Mouse (Mus musculus) spleen, embryonic (tissue): ENCODE measurements around the gene Tlnrd1.
"Not testable (repeated sequence)": the region's sequence is repeated elsewhere in the genome, so short reads cannot be mapped to it uniquely, and the experiment has no call there.

Experiments used
- CTCF ChIA-PET: fragments of 350-600 bp; sonication (Branson Sonifier 250); formaldehyde crosslinking; loops from one replicate; lab custom pipeline; 2022; lab: Charles Lee

The Tlnrd1 gene

DNA sequence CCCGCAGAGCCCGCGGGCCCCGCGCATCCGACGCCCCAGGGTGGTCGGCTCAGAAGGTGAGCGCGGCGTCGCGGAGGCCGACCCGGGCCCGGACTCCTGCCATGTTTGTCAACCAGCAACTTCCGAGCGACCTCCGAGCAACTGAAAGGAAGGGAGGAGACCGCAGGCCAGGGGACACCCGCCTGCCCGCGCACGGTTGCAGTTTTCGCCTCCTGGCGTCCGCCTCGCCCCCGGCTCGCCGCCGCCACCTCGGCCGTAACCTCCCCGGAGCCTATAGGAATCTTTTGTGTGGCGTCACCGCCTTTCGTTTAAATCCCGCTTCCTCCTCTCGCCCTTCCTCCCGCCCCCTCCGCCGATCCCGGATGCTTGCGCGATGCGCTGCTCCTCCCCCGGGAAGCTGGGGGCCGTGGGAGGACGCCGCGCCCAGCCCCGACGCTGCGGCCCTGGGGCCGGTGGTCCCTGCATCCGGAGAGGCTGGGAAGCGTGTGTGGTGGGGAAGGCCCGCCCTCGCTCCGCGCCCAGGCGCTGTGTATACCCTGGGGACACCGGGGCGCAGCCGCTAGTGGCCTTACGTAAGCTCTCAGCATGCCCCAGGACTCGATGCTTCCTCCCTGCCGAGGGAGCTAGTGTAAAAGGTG lies at the start of gene Tlnrd1, which contains the start of gene Mesd:
Gene Tlnrd1, minus strand, starts transcription at position 285 of the 638 bp plus-strand sequence.
Gene Mesd, plus strand, starts transcription at position 446 of the 638 bp plus-strand sequence.
- CTCF ChIA-PET, result no interaction called here

DNA sequence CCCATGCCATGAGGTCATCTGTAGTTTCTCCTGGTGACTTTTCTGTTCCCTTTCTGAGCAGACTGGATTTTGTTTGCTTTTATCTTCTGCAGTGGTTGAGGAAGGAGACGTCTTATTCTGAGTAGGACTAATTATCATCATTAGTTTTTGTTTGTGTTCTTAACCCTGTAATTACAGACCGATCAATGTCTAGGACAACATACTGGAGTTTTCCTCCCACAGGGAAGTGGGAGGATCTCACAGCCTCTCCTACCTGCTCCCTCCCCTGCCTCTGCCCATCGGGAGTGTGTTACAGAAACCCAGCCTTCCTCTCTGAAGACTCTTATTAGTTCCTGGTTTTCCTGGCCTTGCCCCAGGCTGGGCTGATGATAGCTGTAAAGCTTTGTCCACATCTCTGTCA lies 37.5 kb upstream of the Tlnrd1 start:
- CTCF ChIA-PET, result no interaction called here

DNA sequence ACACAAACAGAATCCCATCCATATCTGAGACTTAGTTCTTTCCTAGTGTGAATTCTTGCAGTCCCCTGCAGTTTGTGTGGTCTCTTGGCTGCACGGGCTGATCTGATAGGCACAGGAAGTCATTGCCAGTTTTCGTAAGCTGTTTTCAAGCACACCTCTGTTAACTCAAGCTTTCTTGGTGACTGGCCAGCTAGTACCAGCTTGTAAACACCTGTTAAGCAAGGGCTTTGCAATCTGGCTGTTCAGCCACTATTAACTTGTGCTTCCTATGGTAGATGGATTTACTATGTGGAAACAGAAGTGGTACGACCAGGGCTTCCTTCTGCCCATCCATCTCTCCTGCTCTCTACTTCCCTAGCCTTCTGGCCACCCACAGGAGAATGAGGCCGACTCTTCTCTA lies 36.1 kb upstream of the Tlnrd1 start:
- CTCF ChIA-PET, result no interaction called here

DNA sequence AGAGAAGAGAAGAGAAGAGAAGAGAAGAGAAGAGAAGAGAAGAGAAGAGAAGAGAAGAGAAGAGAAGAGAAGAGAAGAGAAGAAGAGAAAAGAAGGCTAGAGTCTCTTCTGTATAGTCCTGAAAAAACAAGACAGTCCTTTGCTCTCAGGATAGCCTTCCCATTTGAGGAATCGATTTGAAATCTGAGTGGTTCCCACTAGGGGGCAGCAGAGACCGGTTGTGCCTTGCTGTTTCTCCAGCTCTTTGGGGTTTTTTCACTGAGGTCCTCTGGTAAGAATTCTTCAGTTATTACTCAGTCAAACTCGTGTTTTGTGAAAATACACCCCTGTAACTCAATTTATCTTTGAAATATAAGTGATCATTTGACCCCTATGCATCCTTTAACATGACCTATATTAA lies 30.5 kb upstream of the Tlnrd1 start:
- CTCF ChIA-PET, result no interaction called here

DNA sequence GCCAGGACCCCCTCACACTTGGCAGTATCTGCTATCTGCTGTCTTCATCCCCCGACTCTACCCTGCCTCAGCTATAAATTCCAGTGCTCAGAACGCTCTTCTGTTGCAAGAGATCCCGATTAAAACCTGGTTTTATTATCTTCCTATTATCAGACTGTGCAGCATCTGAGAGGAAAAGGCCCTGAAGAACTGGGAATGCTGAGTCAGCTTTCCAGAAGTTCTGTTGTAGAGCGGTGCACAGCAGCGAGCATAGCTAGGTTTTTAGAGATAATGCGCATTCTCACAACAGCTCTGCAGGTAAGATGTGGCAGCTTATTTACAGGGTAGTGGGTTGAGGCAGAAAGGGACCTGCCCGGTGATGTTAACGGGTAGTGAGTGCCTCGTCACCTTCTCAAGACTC lies 29.9 kb upstream of the Tlnrd1 start:
- CTCF ChIA-PET, result interaction anchor here (0.7 to 1.4 kb wide), 2 partner anchors 215 to 442 kb away, joined by 3 to 4 read pairs; no protein-coding TSS in a partner anchor

DNA sequence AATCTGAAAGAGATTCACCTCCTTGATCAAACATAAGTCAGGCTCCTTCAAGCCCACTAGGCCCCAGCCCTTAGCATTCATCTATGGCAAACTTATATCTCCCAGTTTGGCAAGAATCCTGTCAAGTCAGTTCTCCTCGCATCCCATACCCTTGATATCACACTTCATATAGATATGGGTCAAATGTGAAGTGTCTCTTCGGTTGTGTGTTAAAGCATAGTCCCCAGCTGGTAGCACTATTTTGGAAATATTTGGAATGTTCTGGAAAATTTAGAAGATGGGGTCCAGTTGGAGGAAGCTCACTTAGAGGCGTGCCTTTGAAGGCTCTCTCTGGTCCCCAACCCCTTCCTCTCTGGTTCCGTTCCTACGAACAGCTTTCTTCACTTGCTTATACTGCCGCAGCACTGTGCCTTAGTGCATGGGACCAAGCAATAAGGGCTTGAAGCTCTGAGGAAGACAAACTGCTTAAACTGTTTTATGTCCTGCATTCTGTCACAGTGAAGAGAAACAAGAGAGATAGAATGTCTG lies 29.4 kb upstream of the Tlnrd1 start:
- CTCF ChIA-PET, result interaction anchor here (0.7 to 1.4 kb wide), 2 partner anchors 215 to 443 kb away, joined by 3 to 4 read pairs; no protein-coding TSS in a partner anchor

DNA sequence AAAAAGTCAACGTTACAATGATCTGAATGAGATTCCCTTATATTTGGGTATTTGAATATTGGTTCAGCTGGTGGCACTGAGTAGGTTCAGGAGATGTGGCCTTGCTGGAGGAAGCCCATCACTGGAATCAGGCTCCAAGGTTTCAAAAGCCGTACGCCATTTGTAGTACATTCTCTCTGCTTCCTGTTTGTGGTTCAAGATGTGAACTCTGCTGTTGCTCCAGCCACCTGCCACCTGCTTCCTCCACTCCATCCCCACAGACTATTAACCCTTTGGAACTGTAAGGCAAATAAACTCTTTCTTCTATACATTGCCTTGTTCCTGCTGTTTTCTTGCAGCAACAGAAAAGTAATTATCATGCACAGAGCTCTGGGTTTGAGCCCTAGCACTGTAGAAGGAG lies 27.8 kb upstream of the Tlnrd1 start:
- CTCF ChIA-PET, result no interaction called here

DNA sequence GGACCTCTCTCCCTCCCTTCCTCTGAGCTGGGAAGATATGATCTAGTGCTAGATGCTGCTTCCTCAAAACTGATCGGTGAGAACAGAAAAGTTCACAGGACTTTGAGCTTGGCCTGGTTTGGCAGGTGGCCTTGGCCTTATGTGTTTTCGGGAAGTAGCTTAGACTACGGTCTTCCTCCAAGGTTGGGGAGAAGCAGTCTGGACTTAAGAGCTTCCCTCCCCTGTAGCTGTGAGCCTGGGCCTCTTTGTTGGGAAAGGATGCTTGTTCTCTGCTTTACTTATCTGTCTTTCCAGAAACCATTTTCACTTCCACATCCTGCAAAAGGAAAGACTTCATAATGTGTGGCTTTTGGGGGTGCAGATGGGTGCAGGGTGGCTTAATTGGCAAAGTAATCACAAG lies 20.7 kb upstream of the Tlnrd1 start:
- CTCF ChIA-PET, result no interaction called here

DNA sequence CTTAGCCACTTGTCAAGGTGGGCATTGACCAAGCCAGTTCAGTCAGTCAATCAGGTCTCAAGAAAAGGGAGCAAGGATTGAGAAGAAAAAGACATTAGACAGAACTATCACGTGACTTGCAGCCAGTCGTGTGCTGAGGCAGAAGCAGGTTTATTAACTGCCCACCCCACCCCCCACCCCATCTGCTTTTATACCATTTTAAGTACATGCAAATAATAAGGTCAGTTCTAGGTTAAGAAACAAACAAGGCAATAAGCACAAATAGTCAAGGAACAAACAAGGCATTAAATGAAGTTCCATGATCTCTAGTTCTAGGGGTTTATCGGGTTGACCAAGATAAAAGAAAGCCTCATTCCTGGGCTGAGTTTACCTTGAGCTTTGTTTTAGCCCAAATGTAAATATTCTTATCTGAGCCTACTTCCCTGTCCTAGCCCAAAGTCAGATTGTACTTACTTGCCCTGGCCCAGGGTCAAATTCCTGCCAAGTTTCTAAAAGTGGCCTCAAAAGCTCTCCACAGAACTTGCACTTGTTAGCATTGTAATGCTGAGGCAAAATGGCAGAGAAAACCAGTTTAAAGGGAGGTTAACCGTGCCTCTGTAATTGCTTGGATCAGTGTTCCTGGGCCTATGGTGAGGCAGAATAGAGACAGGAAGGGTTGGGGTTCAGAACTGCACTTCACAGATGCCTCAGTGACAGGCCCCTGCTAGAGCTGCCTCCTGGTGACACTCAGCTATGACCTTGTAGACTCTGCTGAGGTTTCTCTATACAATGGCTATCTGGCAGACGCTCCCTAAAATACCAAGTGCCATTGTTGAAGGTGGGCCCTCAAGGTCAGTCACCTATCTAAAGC lies 18.4 kb upstream of the Tlnrd1 start:
- CTCF ChIA-PET, result interaction anchor here (0.6 kb wide), 1 partner anchor 45 kb away, joined by 10 read pairs; no protein-coding TSS in a partner anchor

DNA sequence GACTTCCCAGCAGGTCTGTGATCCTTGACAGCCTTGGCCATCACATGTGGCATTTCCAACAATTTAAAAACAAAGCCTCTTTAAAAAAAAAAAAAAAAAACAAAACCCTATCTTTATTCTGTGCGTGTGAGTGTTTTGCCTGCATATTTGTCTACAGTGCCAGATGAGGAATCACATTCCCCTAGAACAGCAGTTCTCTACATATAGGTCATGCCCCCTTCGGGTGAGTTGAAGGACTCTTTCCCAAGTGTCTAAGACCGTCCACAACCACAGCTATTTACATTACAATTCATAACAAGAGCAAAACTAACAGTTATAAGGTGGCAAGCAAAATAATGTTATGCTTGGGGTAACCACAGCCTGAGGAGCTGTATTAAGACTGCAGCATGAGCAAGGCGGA lies 17.3 kb upstream of the Tlnrd1 start:
- CTCF ChIA-PET, result interaction anchor here (0.7 kb wide), 1 partner anchor 73 kb away, joined by 8 read pairs; no protein-coding TSS in a partner anchor

DNA sequence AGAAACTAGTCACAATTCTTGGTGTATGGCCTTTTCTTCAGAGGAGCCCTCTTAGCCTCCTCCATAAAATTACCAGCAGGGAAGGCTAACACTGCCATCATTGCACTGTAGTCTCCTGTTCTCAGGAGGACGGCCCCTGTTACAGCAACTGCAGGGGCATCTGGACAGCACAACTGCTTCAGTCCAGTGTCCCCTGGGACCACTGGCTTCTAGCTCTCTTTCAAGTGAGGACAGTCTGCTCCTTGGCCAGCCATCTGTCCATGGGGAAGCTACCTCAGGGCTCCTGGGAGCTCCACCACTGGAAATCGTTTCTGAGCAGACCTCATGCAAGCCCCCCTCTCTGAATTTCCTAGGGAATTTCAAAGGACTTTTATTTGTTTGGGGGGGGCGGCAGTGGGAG lies 16.4 kb upstream of the Tlnrd1 start:
- CTCF ChIA-PET, result interaction anchor here (0.7 kb wide), 1 partner anchor 315 kb away, joined by 3 read pairs; no protein-coding TSS in a partner anchor

DNA sequence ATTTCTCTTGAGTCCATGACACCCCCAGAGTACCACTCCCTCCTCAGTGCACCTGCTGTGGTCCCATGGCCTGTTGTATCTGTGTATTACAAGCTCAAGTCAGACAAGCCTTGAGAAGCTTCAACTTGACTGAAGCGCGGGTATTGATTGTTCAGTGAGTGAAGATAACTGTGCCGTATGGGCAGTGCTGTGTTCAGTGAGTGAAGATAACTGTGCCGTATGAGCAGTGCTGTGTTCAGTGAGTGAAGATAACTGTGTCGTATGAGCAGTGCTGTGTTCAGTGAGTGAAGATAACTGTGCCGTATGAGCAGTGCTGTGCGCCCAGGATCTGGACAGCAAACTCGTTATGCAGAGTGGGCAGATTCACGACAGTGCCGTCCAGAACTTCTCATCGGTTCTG lies 14.2 kb upstream of the Tlnrd1 start:
- CTCF ChIA-PET, result no interaction called here

DNA sequence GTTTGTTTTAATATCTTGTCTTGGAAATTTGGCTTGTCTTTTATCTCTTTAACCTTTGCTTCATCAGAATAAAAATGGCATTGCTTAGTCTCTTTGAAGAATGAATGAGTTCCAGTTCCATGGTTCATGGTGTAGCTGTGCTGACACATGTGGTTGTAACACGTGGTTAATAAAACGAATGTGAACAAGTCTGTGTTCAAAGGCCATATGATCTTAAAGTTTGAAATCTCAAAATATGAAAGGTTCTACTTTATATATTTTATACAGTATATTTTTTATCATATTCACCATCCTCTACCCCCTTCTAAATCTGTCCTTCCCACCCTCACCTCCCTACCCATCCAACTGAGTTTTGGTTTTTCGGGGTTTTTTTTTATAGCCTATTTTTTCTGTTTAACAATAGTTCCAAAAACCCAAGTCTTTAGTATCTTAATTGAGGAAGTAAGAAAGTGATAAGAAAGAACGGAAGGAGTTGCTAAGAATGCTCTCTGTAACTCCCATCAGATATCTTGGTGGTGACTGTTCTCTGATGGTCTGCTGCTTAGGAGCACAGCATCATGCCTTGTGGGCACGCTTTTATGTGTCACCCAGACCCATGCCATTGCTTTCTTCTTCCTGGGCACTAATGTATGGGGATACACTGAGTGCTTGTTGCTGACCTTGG lies 12.1 kb upstream of the Tlnrd1 start:
- CTCF ChIA-PET, result no interaction called here

DNA sequence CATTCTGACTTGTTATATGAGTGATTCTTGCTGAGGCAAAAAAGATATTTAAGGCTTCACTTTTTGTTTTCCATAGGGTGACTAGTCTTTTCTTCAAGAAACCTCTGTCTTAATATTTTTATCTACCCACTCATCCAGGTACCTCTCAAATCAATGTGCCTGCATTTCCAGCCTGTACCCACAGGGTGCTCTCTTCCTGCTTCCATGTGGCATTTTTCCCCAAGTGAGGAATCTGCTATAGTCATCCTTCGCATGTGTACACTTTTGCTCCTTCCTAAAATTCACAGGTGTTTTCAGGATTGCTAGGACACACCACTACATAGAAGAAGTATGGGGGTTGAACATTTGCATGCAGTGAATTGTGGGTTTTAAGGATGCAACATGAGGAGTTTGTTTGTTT lies 10.2 kb upstream of the Tlnrd1 start:
- CTCF ChIA-PET, result no interaction called here

DNA sequence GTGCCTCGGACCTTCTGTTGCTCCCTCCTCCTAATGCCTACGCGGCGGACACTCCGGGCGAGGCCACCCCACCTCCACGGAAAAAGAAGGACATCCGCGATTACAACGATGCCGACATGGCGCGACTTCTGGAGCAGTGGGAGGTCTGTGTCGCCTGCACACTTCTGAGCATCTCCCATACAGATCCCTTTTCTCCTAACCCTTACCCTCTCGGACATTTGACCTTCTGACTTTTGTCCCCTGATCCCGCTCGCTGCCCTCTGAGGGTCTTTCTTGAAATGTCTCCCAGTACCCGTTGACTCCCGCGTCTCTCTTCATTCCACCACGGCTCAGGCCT lies 8.2 kb upstream of the Tlnrd1 start:
- CTCF ChIA-PET, result no interaction called here

DNA sequence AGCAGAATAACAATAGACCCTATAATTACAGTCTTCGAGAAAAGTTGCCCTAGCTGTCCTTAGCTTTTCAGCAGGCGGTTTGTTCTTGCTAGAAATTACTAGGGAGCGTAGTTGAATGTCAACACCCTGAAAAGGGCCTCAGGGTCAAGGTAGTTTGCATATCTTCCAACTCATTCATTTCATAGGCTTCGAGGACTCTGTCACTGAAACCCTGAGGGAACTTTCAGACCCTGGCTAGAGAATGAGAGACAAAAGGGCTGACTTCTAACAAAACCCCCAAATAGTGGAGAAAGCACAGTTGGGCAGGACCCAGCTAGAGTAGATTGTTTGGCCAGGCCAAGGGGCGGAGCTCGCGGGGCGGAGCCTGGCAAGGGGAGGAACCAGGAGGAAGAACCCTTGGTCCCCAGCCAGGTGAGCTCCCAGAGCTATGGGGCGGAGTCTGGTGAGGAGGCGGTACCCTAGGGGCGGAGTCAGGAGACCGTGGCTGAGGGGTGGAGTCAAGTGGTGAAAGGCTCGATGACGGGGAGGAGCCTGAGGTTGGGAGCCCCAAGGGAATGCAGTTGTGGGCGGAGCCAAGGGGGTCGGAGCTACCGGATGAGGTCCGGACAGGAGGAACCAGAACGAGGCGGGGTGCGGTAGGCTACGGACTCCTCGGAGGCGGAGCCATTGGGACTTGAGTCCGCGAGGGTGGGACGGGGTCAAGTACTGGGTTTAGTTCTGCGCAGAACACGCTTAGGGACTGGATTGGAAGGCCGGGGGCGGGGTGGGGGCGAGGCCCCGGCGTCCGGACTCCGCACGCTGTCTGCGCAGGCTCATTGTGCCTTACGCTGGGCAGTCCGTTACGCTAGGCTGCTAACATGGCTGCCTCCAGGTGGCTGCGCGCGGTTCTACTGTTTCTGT lies 7.6 kb upstream of the Tlnrd1 start:
- CTCF ChIA-PET, result interaction anchor here (0.6 to 0.7 kb wide), 2 partner anchors 39 to 211 kb away, joined by 3 to 10 read pairs; no protein-coding TSS in a partner anchor

DNA sequence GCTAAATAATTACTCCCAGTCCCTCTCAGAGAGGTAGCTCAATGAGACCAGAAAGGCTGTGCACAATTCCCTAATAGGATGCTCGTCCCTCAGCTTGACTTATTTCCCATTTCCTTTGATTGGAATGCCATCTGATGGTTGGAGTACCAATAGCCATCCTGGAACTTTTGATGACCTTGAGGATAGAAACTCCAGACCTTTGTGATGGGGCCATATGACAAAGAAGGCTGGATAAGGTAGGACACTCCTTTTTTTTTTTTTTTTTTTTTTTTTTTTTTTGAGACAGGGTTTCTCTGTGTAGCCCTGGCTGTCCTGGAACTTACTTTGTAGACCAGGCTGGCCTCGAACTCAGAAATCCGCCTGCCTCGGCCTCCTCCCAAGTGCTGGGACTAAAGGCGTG lies 5.8 kb upstream of the Tlnrd1 start:
- CTCF ChIA-PET, result not testable (repeated sequence)

DNA sequence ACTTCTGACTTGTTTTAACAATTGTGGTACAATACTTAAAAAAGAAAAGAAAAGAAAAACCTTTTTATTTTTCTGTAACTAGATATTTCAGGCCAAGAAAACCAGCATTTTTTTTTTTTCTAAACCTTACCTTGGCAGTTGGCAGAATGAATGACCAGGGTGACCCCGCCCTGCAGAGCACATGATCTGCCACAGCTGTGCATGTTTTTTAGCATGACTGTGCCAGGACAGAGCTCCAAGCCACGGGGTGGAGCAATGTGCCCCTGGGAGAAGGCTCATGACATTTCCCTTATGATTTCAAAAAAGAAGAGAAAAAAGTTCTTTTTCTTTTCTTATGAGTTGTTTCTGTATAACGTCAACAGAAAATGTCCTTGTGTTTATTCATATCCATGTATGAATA lies 5.3 kb upstream of the Tlnrd1 start:
- CTCF ChIA-PET, result no interaction called here

DNA sequence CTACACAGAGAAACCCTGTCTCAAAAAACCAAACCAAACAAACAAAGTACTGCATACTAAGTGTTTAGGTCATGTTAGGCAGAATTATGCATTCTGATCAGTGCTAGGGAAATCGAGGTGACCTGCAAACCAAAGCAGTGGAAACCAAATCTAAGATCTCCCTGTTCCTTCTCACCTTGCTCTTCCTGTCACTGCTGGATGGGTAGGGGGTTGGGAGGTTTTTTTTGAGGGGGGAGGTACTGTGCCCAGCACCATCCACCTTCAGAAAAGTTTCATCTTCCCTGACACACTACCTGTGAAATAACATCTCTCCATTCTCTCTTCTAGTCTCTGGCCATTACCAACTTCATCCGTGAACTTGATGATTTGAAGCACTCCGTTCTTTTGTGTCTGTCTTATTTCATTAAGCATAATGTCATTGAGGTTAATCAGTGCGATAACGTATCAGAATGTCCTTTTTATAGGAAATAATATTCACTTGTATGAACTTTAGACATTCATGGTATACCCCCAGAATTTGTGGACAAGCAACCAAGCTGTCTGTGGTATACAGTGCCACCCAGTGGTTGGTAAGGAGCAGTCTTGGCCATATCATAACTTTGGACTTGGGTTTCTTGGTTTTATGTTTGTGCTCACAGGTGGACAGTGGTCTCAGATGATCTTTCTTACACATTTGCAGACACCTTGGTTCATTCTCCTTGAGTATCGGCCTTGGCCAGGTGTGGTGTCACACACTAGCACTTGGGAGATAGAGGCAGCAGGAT lies 2.4 kb upstream of the Tlnrd1 start:
- CTCF ChIA-PET, result no interaction called here

DNA sequence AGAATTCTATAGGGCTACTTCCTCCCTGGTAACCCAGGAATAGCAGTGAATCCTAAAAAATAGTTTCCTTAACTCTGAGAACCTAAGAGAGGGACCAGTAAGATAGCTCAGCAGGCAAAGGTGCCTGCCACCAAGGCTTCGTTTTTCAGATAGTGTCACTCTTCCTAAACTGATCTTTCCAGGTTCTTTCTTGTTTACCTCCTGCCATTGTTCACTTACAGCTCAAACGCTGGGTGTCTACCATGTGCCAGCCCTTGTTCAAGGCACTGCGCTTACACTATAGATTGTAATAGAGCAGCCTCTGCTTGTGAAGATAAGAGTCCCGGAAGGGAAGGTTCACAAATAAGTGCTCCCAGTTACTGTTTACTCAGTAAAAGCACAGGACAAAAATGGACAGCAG lies 1.7 kb upstream of the Tlnrd1 start:
- CTCF ChIA-PET, result no interaction called here
